Mouse (Mus musculus): Measurements from ENCODE around the gene Sympk. TPM values are rescaled to one million over a fixed set of nuclear protein-coding genes. Genes with fewer than 3 reads are reported as not detected.
A peak's percentile ranks its signal among the peaks of the same experiment; 100 is the strongest.

Sympk gene
- 41.0 and 42.4 TPM in 2 replicates for total RNA-seq (2017)

GRCm38 (mm10) chr7:19024096-19024506 lies at the start of gene Sympk:
TSS of gene Sympk (plus strand) at chr7:19024377.
- peak; percentile 83 to 88 for ATAC-seq (replicated peaks in 1 of 2; ENCODE audit: insufficient read depth in 1 of 2, low FRiP score in 2 of 2, low TSS enrichment in 1 of 2, low read depth in 1 of 2, poor library complexity in 2 of 2, severe bottlenecking in 2 of 2)

GRCm38 (mm10) chr7:18978381-18978780 lies 45.8 kb upstream of the Sympk start:
- ATAC-seq (replicated peaks in 1 of 2; ENCODE audit: insufficient read depth in 1 of 2, low FRiP score in 2 of 2, low TSS enrichment in 1 of 2, low read depth in 1 of 2, poor library complexity in 2 of 2, severe bottlenecking in 2 of 2), result no peak

- no peak for ATAC-seq (replicated peaks in 1 of 2; ENCODE audit: insufficient read depth in 1 of 2, low FRiP score in 2 of 2, low TSS enrichment in 1 of 2, low read depth in 1 of 2, poor library complexity in 2 of 2, severe bottlenecking in 2 of 2)
Measured at GRCm38 (mm10) chr7:18986503-18986902, 37.7 kb upstream of the Sympk start.

- ATAC-seq (replicated peaks in 1 of 2; ENCODE audit: insufficient read depth in 1 of 2, low FRiP score in 2 of 2, low TSS enrichment in 1 of 2, low read depth in 1 of 2, poor library complexity in 2 of 2, severe bottlenecking in 2 of 2), result no peak
Measured at GRCm38 (mm10) chr7:18987100-18987499, 37.1 kb upstream of the Sympk start, which contains the start of gene Nanos2. TSS of gene Nanos2 (plus strand) at chr7:18987400.

- no peak for ATAC-seq (replicated peaks in 1 of 2; ENCODE audit: insufficient read depth in 1 of 2, low FRiP score in 2 of 2, low TSS enrichment in 1 of 2, low read depth in 1 of 2, poor library complexity in 2 of 2, severe bottlenecking in 2 of 2)
Measured at GRCm38 (mm10) chr7:18987747-18988146, 36.4 kb upstream of the Sympk start.

GRCm38 (mm10) chr7:18988780-18989179 lies 35.4 kb upstream of the Sympk start:
- ATAC-seq (replicated peaks in 1 of 2; ENCODE audit: insufficient read depth in 1 of 2, low FRiP score in 2 of 2, low TSS enrichment in 1 of 2, low read depth in 1 of 2, poor library complexity in 2 of 2, severe bottlenecking in 2 of 2), result no peak

GRCm38 (mm10) chr7:18989995-18990394 lies 34.2 kb upstream of the Sympk start:
- no peak for ATAC-seq (replicated peaks in 1 of 2; ENCODE audit: insufficient read depth in 1 of 2, low FRiP score in 2 of 2, low TSS enrichment in 1 of 2, low read depth in 1 of 2, poor library complexity in 2 of 2, severe bottlenecking in 2 of 2)

- peak; percentile 88 for ATAC-seq (replicated peaks in 1 of 2; ENCODE audit: insufficient read depth in 1 of 2, low FRiP score in 2 of 2, low TSS enrichment in 1 of 2, low read depth in 1 of 2, poor library complexity in 2 of 2, severe bottlenecking in 2 of 2)
Measured at GRCm38 (mm10) chr7:18990601-18991295, 33.4 kb upstream of the Sympk start, which contains the start of gene Mypop. TSS of gene Mypop (plus strand) at chr7:18991245.

GRCm38 (mm10) chr7:18991660-18992293 lies 32.4 kb upstream of the Sympk start:
- no peak for ATAC-seq (replicated peaks in 1 of 2; ENCODE audit: insufficient read depth in 1 of 2, low FRiP score in 2 of 2, low TSS enrichment in 1 of 2, low read depth in 1 of 2, poor library complexity in 2 of 2, severe bottlenecking in 2 of 2)

- ATAC-seq (replicated peaks in 1 of 2; ENCODE audit: insufficient read depth in 1 of 2, low FRiP score in 2 of 2, low TSS enrichment in 1 of 2, low read depth in 1 of 2, poor library complexity in 2 of 2, severe bottlenecking in 2 of 2), result no peak
Measured at GRCm38 (mm10) chr7:18992294-18992675, 31.9 kb upstream of the Sympk start.

GRCm38 (mm10) chr7:18993036-18993435 lies 31.1 kb upstream of the Sympk start:
- ATAC-seq (replicated peaks in 1 of 2; ENCODE audit: insufficient read depth in 1 of 2, low FRiP score in 2 of 2, low TSS enrichment in 1 of 2, low read depth in 1 of 2, poor library complexity in 2 of 2, severe bottlenecking in 2 of 2), result no peak

GRCm38 (mm10) chr7:18998835-18999234 lies 25.3 kb upstream of the Sympk start:
- no peak for ATAC-seq (replicated peaks in 1 of 2; ENCODE audit: insufficient read depth in 1 of 2, low FRiP score in 2 of 2, low TSS enrichment in 1 of 2, low read depth in 1 of 2, poor library complexity in 2 of 2, severe bottlenecking in 2 of 2)

- no peak for ATAC-seq (replicated peaks in 1 of 2; ENCODE audit: insufficient read depth in 1 of 2, low FRiP score in 2 of 2, low TSS enrichment in 1 of 2, low read depth in 1 of 2, poor library complexity in 2 of 2, severe bottlenecking in 2 of 2)
Measured at GRCm38 (mm10) chr7:19000421-19000820, 23.8 kb upstream of the Sympk start.

- peak; percentile 51 to 58 for ATAC-seq (replicated peaks in 1 of 2; ENCODE audit: insufficient read depth in 1 of 2, low FRiP score in 2 of 2, low TSS enrichment in 1 of 2, low read depth in 1 of 2, poor library complexity in 2 of 2, severe bottlenecking in 2 of 2)
Measured at GRCm38 (mm10) chr7:19001066-19001806, 22.9 kb upstream of the Sympk start.

- ATAC-seq (replicated peaks in 1 of 2; ENCODE audit: insufficient read depth in 1 of 2, low FRiP score in 2 of 2, low TSS enrichment in 1 of 2, low read depth in 1 of 2, poor library complexity in 2 of 2, severe bottlenecking in 2 of 2), result no peak
Measured at GRCm38 (mm10) chr7:19001807-19002085, 22.4 kb upstream of the Sympk start.

- ATAC-seq (replicated peaks in 1 of 2; ENCODE audit: insufficient read depth in 1 of 2, low FRiP score in 2 of 2, low TSS enrichment in 1 of 2, low read depth in 1 of 2, poor library complexity in 2 of 2, severe bottlenecking in 2 of 2), result no peak
Measured at GRCm38 (mm10) chr7:19002115-19002514, 22.1 kb upstream of the Sympk start.

GRCm38 (mm10) chr7:19002848-19003498 lies 21.2 kb upstream of the Sympk start:
- peak; percentile 48 to 58 for ATAC-seq (replicated peaks in 1 of 2; ENCODE audit: insufficient read depth in 1 of 2, low FRiP score in 2 of 2, low TSS enrichment in 1 of 2, low read depth in 1 of 2, poor library complexity in 2 of 2, severe bottlenecking in 2 of 2)

Measured in hematopoietic stem cell, adult 5-6 weeks (primary cell).